Mouse (Mus musculus) embryo, embryonic 10.5 days (tissue): ENCODE measurements at regions not wholly inside any gene's neighbourhood (a gene's known extent, or its start where the extent isn't known, plus 50 kb on each side); places are given as distances from the start of the nearest gene placed in this dataset.

ENCODE experiments used
- DNase-seq: peaks from one replicate; pipeline ENCODE4 v3.0.0-alpha.2; 2015; ENCODE audit warnings: low spot score

DNA sequence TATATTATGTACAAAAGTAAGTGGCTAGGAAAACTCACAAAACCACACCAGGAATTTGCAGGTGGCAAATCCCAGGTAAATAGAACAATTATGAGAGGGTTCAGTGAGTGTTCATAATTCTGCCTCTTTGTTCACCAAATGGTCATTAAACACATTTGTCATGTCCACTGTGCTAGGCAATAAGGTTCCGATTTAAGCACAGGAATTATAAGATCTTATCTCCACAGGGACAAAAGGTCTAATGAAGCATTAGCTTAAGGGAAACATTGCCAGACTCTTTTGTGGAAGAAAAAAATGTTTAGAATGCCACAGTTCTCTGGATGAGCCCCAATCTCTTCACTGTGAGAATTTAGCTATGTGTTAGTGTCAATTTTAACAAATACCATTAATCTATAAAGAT lies 1383.6 kb upstream of the Slc7a12 start:
- DNase-seq: peak; percentile 1
